In genomic region chr9:70395617-70396016, GRCm38 (mm10) we compare ENCODE assay signal across 11 mouse cellular contexts. TPM values are rescaled to one million over a fixed set of nuclear protein-coding genes. Genes with fewer than 3 reads are reported as not detected.
DNase-seq lines count a peak whose midpoint lies in the region; ATAC-seq and TF ChIP-seq lines count a peak whose summit lies in the region.
"Had no signal": no experiment of that assay in that cellular context is flagged by ENCODE, and none has a peak within 500 bp of the region (broad histone marks: within the 10 kb centered on the region; RNA-seq: fewer than 3 reads in every experiment).

No protein-coding gene starts in this region.

- no peaks in the 10 kb centered on the region for H3K9me3 ChIP-seq in hindbrain, postnatal 0 days (ENCODE audit: low read length)
- H3K9me3 ChIP-seq in hindbrain, embryonic 14.5 days (ENCODE audit: control insufficient read depth, low read length) = no peaks in the 10 kb centered on the region
- H3K9me3 ChIP-seq in forebrain, embryonic 16.5 days (ENCODE audit: control insufficient read depth, low read length) = no peaks in the 10 kb centered on the region
- H3K9me3 ChIP-seq: embryonic facial prominence, embryonic 13.5 days; megakaryocyte, embryonic 14.5 days had no signal

- H3K4me1 ChIP-seq in hindbrain, postnatal 0 days (ENCODE audit: insufficient read depth, low read length) = no peaks in the 10 kb centered on the region
- H3K4me1 ChIP-seq in hindbrain, embryonic 14.5 days (replicated peaks; ENCODE audit: control insufficient read depth, insufficient read depth, low read length) = no peaks in the 10 kb centered on the region
- H3K4me1 ChIP-seq in thymus, adult 2 months (replicated peaks; ENCODE audit: control insufficient read depth, insufficient read depth, low read length) = no peaks in the 10 kb centered on the region; the same call in 1 of the 2 replicates
- peaks cover 5% of the 10 kb centered on the region for H3K4me1 ChIP-seq in forebrain, embryonic 16.5 days (replicated peaks; ENCODE audit: control insufficient read depth, insufficient read depth, low read length)
- H3K4me1 ChIP-seq: embryonic facial prominence, embryonic 13.5 days had no signal

- no peak overlapping the region for H3K27ac ChIP-seq in hindbrain, postnatal 0 days
- H3K27ac ChIP-seq in hindbrain, embryonic 14.5 days = no peak overlapping the region
- H3K27ac ChIP-seq in thymus, adult 2 months (ENCODE audit: control insufficient read depth, insufficient read depth, low read length) = no peak overlapping the region
- H3K27ac ChIP-seq in forebrain, embryonic 16.5 days (ENCODE audit: low read length) = no peak overlapping the region
- H3K27ac ChIP-seq: embryonic facial prominence, embryonic 13.5 days had no signal

- ATAC-seq in hindbrain, postnatal 0 days = no peak
- no peak for ATAC-seq in hindbrain, embryonic 14.5 days (ENCODE audit: low FRiP score)
- ATAC-seq in forebrain, embryonic 16.5 days = no peak

- no peak for TF ChIP-seq POLR2A in thymus, adult 2 months (IDR thresholded peaks at IDR 0.05; ENCODE audit: control insufficient read depth, extremely low read depth, insufficient read depth, low read length, poor library complexity)

- H3K4me2 ChIP-seq in hindbrain, postnatal 0 days (ENCODE audit: low read depth, low read length) = no peak overlapping the region
- no peak overlapping the region for H3K4me2 ChIP-seq in hindbrain, embryonic 14.5 days (replicated peaks)
- H3K4me2 ChIP-seq in forebrain, embryonic 16.5 days (ENCODE audit: low read length) = no peak overlapping the region
- H3K4me2 ChIP-seq: embryonic facial prominence, embryonic 13.5 days had no signal

- H3K27me3 ChIP-seq in hindbrain, postnatal 0 days (ENCODE audit: insufficient read depth, low read length) = no peaks in the 10 kb centered on the region
- no peaks in the 10 kb centered on the region for H3K27me3 ChIP-seq in hindbrain, embryonic 14.5 days (ENCODE audit: control insufficient read depth, insufficient read depth, low read length)
- H3K27me3 ChIP-seq in thymus, adult 2 months (ENCODE audit: control insufficient read depth, insufficient read depth, low read length) = no peaks in the 10 kb centered on the region
- no peaks in the 10 kb centered on the region for H3K27me3 ChIP-seq in forebrain, embryonic 16.5 days (replicated peaks; ENCODE audit: control insufficient read depth, insufficient read depth, low read length)
- H3K27me3 ChIP-seq: embryonic facial prominence, embryonic 13.5 days; megakaryocyte, embryonic 14.5 days had no signal

- H3K4me3 ChIP-seq in hindbrain, postnatal 0 days (ENCODE audit: low read length) = no peak overlapping the region
- H3K4me3 ChIP-seq in hindbrain, embryonic 14.5 days (replicated peaks; ENCODE audit: low read length) = no peak overlapping the region
- no peak overlapping the region for H3K4me3 ChIP-seq in thymus, adult 2 months (ENCODE audit: control insufficient read depth, insufficient read depth, low read length)
- H3K4me3 ChIP-seq in forebrain, embryonic 16.5 days (replicated peaks; ENCODE audit: low read length) = no peak overlapping the region
- H3K4me3 ChIP-seq: embryonic facial prominence, embryonic 13.5 days; megakaryocyte, embryonic 14.5 days had no signal

- no peak for DNase-seq in hindbrain, postnatal 0 days (ENCODE audit: low spot score)
- DNase-seq in hindbrain, embryonic 14.5 days (ENCODE audit: low spot score) = no peak
- peak; percentile 41 for DNase-seq in thymus, adult 2 months
- DNase-seq in thymus, adult 18-20 months = no peak
- peak; percentile 27 for DNase-seq in lung, postnatal 14 days
- no peak for DNase-seq in gastrocnemius, postnatal 4 days (ENCODE audit: low spot score in 2 of 2)
- DNase-seq in c-Kit-positive CD71-positive TER-119-positive erythroid progenitor cells, embryonic 14.5 days (ENCODE audit: low spot score) = no peak
- DNase-seq: layer of hippocampus, adult 9-11 months had no signal

- no peaks in the 10 kb centered on the region for H3K36me3 ChIP-seq in hindbrain, postnatal 0 days (ENCODE audit: insufficient read depth, low read length)
- no peaks in the 10 kb centered on the region for H3K36me3 ChIP-seq in hindbrain, embryonic 14.5 days (replicated peaks; ENCODE audit: control insufficient read depth, insufficient read depth)
- H3K36me3 ChIP-seq in thymus, adult 2 months (ENCODE audit: control insufficient read depth, insufficient read depth, low read length) = no peaks in the 10 kb centered on the region
- no peaks in the 10 kb centered on the region for H3K36me3 ChIP-seq in forebrain, embryonic 16.5 days (ENCODE audit: control insufficient read depth, insufficient read depth)

- peak; percentile 28 for TF ChIP-seq CTCF in hindbrain, postnatal 0 days (IDR thresholded peaks at IDR 0.05; ENCODE audit: low read depth)
- TF ChIP-seq CTCF in thymus, adult 2 months (IDR thresholded peaks at IDR 0.05; ENCODE audit: borderline replicate concordance, control insufficient read depth, extremely low read depth, insufficient read depth, low read length, poor library complexity) = peak; percentile 39; the same call in 1 of the 2 replicates

- H3K9ac ChIP-seq in hindbrain, postnatal 0 days (replicated peaks; ENCODE audit: low read length) = no peak overlapping the region
- H3K9ac ChIP-seq in hindbrain, embryonic 14.5 days = no peak overlapping the region
- no peak overlapping the region for H3K9ac ChIP-seq in forebrain, embryonic 16.5 days (replicated peaks; ENCODE audit: low read depth, low read length)
- H3K9ac ChIP-seq: embryonic facial prominence, embryonic 13.5 days had no signal

- WGBS in hindbrain, postnatal 0 days = 84% methylated on average over 12 of the region's 12 CpGs
- 88% methylated on average over 12 of the region's 12 CpGs for WGBS in hindbrain, embryonic 14.5 days
- WGBS in thymus, adult 2 months = 76% methylated on average over 12 of the region's 12 CpGs
- 84% methylated on average over 12 of the region's 12 CpGs for WGBS in forebrain, embryonic 16.5 days

RNA-seq across cellular contexts. Expression of gene Ccnb2, which starts 25.7 kb away (rescaled TPM):
- total RNA-seq in hindbrain, postnatal 0 days (2014; rRNA removed) = 15.5 and 17.9 TPM in 2 replicates
- polyA plus RNA-seq in hindbrain, postnatal 0 days (2015; fragmentation: Nextera tagmentation; extraction: Ambion mirVana) = 28.4 and 32.7 TPM in 2 replicates
- polyA plus RNA-seq in hindbrain, embryonic 14.5 days (2014; fragmentation: Nextera tagmentation; extraction: Ambion mirVana) = 27.9 and 28.1 TPM in 2 replicates
- polyA plus RNA-seq in thymus, adult 2 months (2012; rRNA removed) = 62.5 and 74.4 TPM in 2 replicates
- 10 to 100 TPM; 22.0 to 27.9 TPM for total RNA-seq in gastrocnemius, postnatal 4 days (2021)
- polyA plus RNA-seq in forebrain, embryonic 16.5 days (2015; fragmentation: Nextera tagmentation; extraction: Ambion mirVana) = 54.9 and 67.1 TPM in 2 replicates

Comparison
In these comparisons a context has a peak if more than half of its experiments do, and no peak if none do; other contexts are left out.
1. DNase-seq: peak in thymus, adult 2 months (single experiment) and lung, postnatal 14 days (single experiment); none in hindbrain, postnatal 0 days (single experiment), hindbrain, embryonic 14.5 days (single experiment), thymus, adult 18-20 months (0 of 2), gastrocnemius, postnatal 4 days (0 of 2) and c-Kit-positive CD71-positive TER-119-positive erythroid progenitor cells, embryonic 14.5 days (single experiment).